Mouse (Mus musculus): ENCODE data around the gene Mgat4b.
A peak's percentile ranks its signal among the peaks of the same experiment; 100 is the strongest.

Mgat4b gene

DNA sequence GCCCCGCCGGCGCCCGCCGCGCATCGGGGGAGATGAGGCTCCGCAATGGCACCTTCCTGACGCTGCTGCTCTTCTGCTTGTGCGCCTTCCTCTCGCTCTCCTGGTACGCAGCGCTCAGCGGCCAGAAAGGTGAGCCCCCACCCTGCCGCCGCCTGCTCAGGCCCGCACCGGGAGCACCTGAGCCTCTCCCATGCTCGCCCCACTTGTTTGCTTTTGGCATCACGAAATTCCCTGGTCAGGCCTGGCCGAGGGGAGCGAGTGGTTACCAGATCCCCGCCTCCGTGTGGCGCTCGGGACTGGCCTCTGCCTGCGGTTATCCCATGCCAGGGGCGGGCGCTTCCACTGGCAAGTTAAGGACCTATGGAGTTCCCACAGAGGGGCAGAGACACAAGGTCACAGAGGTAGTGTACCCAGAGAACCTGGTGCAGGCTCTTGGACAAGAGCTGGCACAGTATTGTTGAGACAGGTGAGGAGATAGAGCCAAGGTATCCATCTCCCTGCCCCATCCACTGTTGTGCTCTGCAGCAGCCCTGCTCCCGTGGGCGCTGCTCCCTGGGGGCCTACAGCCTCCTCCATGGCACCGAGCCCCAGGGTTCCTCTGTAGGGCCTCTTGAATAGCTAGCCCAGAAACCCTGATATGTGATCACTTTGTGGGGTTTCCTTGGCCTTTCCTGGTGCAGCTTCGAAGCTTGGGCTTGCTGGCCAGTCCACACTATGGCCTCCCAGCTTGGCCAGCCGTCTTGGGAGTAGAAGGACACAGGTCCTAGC is 15.1 kb downstream of the Mgat4b start:
- no peak for DNase-seq (ENCODE audit: low spot score)

DNA sequence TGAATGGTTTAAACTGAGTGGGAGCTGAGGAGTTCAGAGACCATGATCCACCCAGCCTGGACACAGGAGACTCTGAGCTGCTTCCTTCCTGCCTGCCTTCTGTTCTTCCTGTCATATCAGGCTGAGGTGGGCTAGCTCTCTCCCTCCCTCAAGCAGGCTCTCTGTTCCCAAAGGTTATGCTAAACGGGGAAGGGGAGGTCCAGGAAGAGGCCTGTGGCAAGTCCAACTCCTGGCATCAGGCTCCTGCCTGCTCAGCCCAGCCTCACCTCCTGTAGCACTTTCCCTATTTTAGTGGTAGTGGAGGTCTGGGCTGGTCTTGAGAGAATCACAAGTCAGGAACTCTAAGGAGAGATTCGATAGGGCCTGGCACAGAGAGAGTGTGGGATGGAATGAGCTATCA is 15.7 kb downstream of the Mgat4b start:
- DNase-seq (ENCODE audit: low spot score), result no peak

DNA sequence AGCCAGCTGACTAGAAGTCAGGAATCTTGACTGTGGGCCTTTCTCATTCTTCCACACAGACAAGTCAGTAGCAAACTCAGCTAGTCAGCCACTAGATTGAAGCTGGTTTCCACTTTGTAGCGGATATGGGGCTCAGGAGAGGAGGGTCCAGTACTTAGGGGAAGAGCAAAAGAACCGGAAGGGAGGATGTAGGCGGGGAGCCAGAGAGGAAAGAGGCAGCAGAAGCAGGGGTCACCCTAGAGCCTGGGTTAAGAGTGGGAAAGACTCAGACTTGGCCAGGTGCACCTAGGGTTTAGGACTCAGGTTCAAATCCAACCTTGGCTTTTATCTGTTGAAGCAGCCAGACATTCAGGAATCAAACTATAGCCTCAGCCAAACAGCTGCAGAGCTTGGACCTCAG is 16.5 kb downstream of the Mgat4b start:
- no peak for DNase-seq (ENCODE audit: low spot score)

DNA sequence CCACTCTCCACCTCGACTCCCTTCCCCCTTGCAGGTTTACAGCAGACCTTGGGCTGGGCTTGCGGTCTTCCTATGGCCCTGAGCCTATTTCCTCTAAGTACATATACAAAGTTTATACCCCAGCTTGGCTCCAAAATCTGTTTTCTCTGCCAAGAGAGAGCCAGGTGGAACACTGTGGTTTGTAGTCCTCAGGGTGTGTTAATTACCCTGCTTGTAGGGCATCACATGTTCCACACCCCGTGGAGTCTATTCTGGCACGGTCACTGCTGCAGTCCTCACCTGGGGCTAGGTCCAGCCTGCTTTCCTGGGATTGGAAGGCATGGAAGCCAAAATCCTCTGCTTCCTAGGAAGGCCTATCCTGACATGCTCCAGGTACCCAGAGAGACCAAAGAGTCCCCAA is 17.0 kb downstream of the Mgat4b start:
- no peak for DNase-seq (ENCODE audit: low spot score)

DNA sequence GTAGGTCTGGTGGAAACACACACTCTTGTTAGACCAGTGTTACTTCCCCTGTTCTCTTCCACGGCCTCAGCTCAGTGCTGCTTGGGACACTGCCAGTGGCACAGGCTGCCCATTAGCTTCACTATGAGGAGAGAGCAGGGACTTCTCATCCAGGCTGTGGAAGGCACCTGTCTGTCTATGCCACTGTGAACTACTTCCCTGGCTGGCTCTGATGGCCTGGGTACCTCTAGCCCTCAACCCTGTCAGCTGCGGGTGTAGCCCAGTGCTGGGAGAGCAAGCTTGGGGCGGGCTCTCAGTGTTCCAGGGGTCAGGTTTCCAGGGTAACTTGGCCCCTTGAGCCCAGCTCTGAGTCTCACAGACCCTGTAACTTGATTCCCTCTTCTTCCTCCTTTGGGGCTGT is 18.1 kb downstream of the Mgat4b start:
- DNase-seq (ENCODE audit: low spot score), result no peak

DNA sequence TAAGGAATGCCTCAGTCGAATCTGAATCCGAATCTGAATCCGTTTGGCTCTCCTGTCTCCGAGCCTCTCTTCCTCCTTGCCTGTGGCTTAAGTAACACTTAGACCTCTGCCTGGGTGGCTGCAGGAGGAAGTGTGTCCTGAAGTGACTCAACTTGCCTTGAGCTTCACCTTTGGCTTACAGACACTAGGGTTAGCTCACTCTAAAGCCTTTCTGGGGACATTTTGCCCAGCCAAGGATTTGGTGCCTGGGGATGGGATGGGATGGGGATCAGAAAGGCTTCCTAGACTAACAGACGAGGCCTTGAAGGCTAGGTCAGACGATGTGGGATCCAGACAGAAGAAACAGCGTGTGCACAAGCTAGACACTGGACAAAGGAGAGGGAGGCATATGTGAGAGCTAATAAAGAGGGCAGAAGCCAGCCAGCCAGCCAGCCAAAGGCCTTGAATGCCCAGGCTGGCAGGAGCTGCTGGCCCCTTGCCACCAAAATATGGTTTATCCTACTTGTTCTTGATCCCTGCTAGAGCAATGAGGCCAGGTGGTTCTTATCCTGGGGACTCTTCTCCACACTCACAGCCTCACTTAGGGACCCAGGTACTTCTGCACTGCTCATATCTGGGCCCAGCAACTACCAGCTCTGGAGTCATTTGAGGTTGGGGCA is 18.7 kb downstream of the Mgat4b start:
- DNase-seq (ENCODE audit: low spot score), result peak; percentile 74

DNA sequence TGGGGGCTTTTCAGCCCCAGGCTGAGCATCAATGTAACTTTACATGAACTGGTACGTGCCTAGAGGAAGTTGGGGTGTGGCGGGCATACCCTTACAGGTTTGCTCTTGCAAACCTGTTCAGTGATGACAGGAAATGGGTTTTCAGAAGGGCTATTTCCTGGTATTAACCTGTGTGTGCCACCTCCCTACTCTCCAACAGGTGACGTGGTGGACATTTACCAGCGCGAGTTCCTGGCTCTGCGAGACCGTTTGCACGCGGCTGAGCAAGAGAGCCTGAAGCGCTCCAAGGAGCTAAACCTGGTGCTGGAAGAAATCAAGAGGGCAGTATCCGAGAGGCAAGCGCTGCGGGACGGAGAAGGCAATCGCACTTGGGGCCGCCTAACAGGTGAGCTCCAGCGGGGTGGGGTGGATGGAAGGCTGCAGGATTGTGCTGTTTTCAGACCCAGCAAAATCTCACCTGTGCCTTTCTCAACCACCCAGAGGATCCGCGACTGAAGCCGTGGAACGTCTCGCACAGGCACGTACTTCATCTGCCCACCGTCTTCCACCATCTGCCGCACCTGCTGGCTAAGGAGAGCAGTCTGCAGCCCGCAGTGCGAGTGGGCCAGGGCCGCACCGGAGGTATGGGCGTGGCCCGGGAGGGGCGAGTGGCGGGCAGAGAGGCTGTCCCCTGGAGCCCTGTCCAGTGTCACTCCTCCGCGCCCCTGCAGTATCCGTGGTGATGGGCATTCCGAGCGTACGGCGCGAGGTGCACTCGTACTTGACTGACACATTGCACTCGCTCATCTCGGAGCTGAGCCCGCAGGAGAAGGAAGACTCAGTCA is 20.0 kb downstream of the Mgat4b start:
- no peak for DNase-seq (ENCODE audit: low spot score)

DNA sequence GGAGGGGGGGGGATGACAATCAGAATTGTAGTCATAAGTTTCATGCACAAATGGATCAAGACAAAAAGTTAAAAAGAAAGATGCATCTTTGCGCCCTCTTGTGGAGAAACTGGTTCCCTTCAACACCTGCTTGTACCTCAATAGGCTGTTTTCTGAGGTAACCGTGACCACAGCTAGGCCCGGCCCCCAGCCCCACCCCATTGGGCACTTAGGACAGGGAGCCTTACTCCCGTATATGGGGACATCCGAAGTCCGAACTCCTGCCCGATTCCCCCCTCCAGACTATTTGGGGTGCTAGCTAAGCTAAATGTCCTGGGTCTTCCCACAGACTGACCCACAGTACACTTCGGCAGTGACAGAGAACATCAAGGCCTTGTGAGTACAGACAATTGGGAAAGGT is 20.7 kb downstream of the Mgat4b start:
- DNase-seq (ENCODE audit: low spot score), result peak; percentile 55

DNA sequence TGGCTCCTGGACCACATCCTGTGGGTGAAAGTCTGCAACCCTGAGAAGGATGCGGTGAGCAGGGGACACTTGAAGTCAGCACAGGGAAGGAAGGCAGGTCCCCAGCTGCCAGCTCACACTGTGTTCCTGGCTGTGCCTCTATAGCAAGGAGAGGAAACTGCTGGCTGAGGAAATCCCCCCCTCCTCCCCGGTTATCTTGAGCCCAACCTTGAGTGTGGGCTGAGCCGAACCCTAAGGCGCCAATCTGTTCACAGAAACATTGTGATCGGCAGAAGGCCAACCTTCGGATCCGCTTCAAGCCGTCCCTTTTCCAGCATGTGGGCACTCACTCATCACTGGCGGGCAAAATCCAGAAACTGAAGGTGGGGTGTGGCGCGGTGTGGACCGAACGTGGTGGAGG is 22.3 kb downstream of the Mgat4b start:
- DNase-seq (ENCODE audit: low spot score), result peak; percentile 71

DNA sequence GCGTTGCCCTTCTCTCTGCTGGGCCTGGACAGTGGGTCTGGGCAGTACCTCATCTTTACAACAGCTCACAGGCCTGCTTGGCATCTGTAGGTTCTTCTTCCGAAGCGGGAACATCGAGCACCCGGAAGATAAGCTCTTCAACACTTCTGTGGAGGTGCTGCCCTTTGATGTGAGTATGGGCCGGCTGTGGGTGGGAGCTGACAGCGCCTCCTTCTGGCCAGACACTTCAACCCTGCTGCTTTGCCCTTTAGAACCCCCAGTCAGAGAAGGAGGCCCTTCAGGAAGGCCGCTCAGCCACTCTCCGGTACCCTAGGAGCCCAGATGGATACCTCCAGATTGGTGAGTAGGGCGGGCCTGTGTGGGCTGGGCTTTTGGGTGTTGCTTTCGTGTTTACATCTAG is 23.3 kb downstream of the Mgat4b start:
- DNase-seq (ENCODE audit: low spot score), result peak; percentile 53

DNA sequence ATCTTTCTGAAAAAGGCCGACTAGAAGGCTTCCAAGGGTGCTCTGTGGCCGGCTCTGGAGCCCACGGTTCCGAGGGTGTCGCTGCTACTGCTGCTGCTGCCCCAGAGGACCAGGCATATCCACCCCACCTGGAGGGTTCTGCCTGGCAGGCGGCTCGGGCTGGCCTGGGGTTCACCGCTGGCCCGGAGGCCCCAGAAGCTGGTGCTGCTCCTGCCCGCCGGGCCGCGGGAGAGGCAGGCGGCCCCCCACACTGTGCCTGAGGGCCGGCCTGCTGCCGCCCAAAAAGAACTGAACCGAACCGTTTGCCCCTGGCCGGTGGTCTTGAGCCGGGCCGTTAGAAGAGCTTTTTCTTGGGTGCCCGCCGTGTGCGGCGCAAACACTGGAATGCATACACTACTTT is 23.9 kb downstream of the Mgat4b start:
- DNase-seq (ENCODE audit: low spot score), result no peak

DNA sequence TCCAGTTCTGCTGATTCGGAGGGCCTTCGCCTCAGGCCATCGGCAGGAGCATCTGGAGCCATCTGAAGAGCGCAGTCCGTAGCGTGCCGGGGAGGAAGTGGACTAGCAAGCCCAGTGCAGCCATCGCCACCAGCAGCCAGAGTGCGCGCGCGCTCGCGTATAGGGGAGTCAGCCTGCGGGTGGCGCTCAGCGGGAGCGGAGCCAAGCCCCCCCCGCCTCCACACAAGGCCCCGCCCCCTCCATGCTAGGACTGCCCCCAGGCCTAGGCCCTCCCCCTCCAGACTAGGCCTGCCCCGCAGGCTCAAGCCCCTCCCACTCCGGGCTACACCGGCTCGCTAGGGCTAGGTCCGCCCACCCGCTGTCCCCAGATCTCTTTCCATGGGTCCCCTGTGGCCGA is 25.8 kb downstream of the Mgat4b start:
- DNase-seq (ENCODE audit: low spot score), result peak; percentile 88

DNA sequence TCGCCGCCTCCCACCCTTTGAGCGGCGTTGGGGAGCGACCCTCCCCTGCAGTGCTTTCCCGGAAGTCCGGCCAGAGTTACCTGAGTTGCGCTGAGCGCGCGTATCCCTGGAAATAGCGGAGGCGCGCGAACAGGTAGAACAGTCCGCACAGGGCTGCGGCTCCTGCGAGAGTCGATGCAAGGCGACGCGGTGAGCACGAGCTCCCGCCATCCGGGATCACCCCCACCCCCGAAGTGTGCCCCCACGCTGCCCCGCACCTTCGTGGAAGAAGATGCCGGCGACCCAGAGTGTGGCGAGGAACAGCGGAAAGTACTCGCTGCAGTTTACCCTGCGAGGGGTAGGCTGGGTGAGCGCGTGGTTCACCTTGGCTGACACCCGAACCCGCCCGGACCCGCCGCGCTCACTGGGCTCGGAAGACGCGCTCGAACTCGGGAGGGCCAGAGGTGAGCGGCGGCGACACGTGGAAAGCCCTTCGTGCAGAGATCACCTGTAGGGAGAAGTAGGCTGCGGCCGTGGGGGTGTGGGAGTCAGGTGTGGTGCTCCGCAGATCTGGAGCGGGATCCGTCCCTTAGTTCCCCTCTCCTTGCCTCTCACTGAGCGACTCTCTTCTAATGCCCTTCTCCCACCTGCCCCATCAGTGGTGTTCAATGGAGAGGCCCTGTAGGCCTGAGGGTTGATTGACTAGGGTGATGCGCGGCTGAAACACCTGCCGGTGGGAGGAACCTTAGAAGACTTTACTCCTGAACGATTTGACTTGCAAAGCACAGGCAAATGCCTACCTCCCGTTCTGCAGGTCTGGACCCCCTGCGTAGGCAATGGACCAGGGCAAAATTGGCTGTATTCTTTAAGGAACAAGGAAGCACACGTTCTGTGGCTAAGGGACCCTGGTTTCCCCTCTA is 26.5 kb downstream of the Mgat4b start:
- peak; percentile 40 for DNase-seq (ENCODE audit: low spot score)

DNA sequence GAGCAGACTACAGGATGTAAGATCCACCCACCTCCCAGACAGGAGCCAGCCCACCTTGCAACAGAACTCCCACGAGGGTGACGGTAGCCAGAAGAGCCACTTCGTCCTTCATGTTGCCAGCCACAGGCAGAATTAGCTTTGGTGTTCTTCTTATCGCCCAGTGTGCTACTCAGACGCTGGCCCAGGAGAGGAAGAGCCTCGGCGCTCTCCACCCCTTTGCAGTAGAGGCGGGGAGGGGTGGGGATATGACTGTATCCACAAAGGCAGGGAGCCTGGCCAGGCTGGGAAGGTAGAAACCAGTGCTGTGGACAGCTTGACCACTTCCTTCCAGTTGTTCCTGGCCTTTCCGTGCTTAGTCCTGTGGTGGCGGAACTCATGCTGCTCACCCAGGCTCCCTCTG is 27.6 kb downstream of the Mgat4b start, which contains the start of gene Ltc4s:
Ltc4s (minus strand) TSS at position 293 of the 400 bp plus-strand sequence.
- DNase-seq (ENCODE audit: low spot score), result no peak

DNA sequence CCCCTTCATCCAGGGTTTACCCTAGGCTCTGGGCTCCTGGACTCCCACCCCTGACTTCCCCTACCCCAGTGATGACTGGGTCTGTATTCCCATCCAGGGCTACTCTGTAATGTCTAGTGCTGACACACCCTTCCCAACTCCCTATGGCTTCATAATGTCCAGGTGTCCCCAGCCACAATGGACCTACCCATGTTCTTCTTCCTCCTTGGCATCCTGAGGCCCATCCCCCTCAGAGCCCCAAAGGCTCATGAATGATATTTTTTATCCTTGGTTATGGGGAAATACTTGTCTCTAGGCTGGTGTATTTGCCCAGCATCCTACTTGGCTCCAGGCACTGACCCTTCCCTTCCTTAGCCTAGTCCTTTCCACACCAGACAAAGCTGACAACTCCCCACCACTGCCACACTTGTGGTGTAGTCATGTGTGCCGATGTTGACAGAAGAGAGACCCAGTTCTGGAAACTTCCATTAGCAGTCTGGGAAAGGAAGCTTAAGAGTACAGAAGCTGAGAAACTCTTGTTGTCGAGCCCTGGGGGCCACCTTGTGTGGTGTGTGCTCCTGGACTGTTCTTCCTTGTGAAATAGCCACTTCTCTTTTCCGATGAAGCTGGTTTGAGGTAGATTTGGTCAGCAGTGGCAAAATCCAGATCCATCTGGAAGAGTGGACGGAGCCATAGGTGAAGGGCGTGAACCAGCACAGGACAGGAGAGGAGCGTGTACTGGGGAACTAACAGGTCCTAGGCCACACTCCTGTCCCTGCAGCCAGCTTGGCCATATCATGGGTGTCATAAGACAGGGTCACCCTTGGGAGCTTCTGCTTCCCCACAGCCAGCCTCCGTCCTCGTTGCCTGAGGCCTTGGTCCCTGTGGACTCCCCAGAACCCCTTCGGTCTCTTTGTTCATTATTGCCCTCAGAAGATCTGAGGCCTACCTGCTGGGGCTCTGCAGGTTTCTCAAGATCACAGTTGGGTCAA is 28.4 kb downstream of the Mgat4b start:
- DNase-seq (ENCODE audit: low spot score), result no peak

DNA sequence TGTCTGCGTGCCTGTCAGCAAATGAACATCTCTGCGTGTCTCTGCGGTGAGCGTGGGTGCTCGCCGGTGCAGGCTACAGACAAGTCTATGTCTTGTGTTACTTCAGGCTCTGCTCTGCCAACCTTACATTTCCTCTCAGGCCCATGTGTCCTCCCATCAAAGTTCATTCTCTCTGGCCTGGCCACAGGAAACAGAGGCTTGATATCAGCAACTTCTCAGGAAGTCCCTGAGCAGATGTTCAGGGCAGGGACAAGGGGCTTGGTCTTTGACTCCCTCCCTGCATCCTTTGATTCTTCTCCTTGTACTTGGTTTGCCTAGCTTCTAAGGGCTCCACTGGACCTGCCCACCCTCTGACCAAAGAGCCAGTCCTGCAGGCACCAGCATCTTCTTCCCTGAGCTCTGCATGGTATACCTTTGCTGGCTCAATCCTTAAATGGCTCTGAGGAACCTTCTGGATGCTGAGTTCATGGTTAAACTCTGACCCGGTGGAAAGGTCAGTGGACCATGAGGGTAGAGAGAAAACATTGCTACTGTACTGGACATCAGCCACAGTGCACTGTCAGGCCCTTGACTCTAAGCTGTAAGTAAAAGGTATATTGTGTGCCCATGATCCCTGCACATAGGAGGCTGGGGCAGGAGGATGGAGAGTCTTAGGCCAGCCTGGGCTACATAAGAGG is 29.7 kb downstream of the Mgat4b start:
- no peak for DNase-seq (ENCODE audit: low spot score)

DNA sequence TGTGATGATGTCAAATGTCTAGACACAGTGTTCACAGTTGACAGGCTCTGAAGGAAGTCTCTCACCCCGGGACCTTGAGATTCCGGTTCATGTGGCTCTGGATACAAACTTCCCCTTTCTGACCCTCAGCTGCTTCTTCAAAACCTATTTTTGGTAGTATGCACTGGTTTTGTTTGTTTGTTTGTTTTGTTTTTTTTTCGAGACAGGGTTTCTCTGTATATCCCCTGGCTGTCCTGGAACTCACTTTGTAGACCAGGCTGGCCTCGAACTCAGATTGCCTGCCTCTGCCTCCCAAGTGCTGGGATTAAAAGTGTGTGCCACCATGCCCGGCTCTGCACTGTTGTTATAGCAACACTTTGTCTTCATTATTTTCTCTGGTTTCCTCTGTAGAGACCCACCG is 33.2 kb downstream of the Mgat4b start:
- no peak for DNase-seq (ENCODE audit: low spot score)

DNA sequence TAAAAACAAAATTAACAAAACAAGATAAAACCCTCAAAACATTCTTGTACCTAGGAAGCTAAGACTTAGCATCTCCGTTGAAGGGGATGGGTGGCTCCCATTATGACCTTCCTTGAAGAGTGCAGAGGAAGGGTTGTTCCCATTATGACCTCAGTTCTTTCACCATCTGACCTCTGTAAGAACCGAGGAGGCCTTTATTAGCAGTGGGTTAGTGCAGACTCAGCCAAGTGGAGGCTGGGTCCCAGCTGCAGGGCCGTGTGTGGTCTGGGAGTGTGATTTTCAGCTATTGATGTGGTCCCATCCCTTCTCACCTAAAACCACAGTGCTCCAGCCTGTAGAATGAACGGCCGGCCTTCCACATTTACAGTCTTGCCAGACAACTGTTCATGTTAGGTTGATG is 34.6 kb downstream of the Mgat4b start:
- DNase-seq (ENCODE audit: low spot score), result no peak

DNA sequence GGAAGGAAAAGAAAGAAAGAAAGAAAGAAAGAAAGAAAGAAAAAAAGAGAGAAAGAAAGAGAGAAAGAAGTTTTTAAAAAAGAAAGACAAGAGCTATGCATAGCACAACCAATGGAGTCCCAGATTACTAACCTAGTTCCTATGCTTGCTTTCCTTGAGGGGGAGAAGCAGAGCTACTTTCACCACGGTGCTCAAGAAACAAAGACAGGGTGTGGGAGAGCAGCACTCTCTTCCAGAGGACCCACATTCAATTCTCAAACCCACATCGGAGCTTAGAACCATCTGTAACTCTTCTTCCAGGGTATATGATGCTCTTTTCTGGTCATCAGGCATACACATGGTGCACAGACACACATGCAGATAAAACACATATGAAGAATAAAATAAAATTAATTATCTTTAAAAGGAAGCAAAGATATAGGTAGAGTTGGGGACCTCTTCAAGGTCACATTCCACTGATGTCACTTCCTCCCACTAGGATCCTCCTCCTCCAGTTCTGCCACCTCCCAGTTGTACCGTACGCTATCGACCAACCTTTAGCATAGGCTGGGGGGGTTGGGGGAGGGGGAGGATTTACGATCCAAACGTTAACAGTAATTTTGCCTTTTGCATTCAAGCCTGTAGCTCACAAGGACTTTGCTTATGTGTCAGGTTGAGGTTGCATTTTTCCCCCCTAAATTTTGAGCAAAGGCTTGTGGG is 37.9 kb downstream of the Mgat4b start:
- DNase-seq (ENCODE audit: low spot score), result no peak
